Mouse (Mus musculus) E14TG2a.4 (cell line): Measurements from ENCODE around the gene Klhl21.

Experiments used
- H3K27me3 ChIP-seq: 2 replicates; pipeline ENCODE4 v1.6.1; 2014; ENCODE audit warnings: low read length, control low read depth; ENCODE audit not compliant: insufficient read depth
- H3K36me3 ChIP-seq: 2 replicates; pipeline ENCODE4 v1.6.1; 2014; ENCODE audit warnings: low read length, control low read depth; ENCODE audit not compliant: insufficient read depth
- H3K4me1 ChIP-seq: replicated peaks from 2 replicates; pipeline ENCODE4 v1.6.1; 2014; ENCODE audit warnings: low read depth, low read length, control low read depth
- H3K4me3 ChIP-seq: replicated peaks from 2 replicates; pipeline ENCODE4 v1.5.1; 2014; ENCODE audit warnings: mild to moderate bottlenecking, low read length
- H3K9me3 ChIP-seq: 2 replicates; pipeline ENCODE4 v1.6.1; 2014; ENCODE audit warnings: low read length, control low read depth
- CTCF ChIP-seq: conservative IDR thresholded peaks from 2 replicates; pipeline ENCODE4 v1.5.1; 2014; ENCODE audit warnings: low read length
- NANOG ChIP-seq: IDR thresholded peaks from 2 replicates; pipeline ENCODE4 v1.6.1; 2014; ENCODE audit warnings: borderline replicate concordance, low read length, mixed read lengths
- POU5F1 ChIP-seq: IDR thresholded peaks from 2 replicates; pipeline ENCODE4 v1.6.1; 2014; ENCODE audit warnings: low read length, borderline replicate concordance

Gene Klhl21

GRCm38 (mm10) chr4:151993035-151993434 is 15.6 kb upstream of the Klhl21 start:
- Histone ChIP-seq H3K4me1 (peaks cover 75% of the 10 kb centered on the region), H3K36me3 (peaks cover 50% of the 10 kb centered on the region), H3K4me3 (no peak overlapping the region), H3K9me3 (no peaks in the 10 kb centered on the region), H3K27me3 (peaks cover 33% of the 10 kb centered on the region)
- TF ChIP-seq NANOG (no peak), CTCF (no peak), POU5F1 (no peak)

GRCm38 (mm10) chr4:151994228-151995171 is 14.1 kb upstream of the Klhl21 start:
- TF ChIP-seq NANOG: no peak
- no peak for TF ChIP-seq POU5F1
- no peak for TF ChIP-seq CTCF
- Histone ChIP-seq H3K4me3 (peak overlapping the region; percentile 97), H3K36me3 (peaks cover 45% of the 10 kb centered on the region), H3K4me1 (peaks cover 77% of the 10 kb centered on the region), H3K9me3 (no peaks in the 10 kb centered on the region), H3K27me3 (peaks cover 38% of the 10 kb centered on the region)

- Histone ChIP-seq H3K4me1 (peaks cover 77% of the 10 kb centered on the region), H3K27me3 (peaks cover 38% of the 10 kb centered on the region), H3K4me3 (peak overlapping the region; percentile 97), H3K36me3 (peaks cover 34% of the 10 kb centered on the region), H3K9me3 (no peaks in the 10 kb centered on the region)
- no peak for TF ChIP-seq CTCF
- TF ChIP-seq NANOG: no peak
- no peak for TF ChIP-seq POU5F1
Measured at GRCm38 (mm10) chr4:151995371-151996172, 13.0 kb upstream of the Klhl21 start.

GRCm38 (mm10) chr4:151996173-151996950 is 12.2 kb upstream of the Klhl21 start, which contains the start of gene Phf13:
TSS of gene Phf13 (minus strand) at chr4:151996258.
- Histone ChIP-seq H3K4me3 (peak within 1 kb of the TSS; percentile 97), H3K9me3 (no peaks in the 10 kb centered on the region), H3K27me3 (peaks cover 38% of the 10 kb centered on the region), H3K36me3 (peaks cover 26% of the 10 kb centered on the region), H3K4me1 (peaks cover 73% of the 10 kb centered on the region)
- TF ChIP-seq NANOG: no peak

GRCm38 (mm10) chr4:151996951-151997222 is 11.7 kb upstream of the Klhl21 start:
- Histone ChIP-seq H3K9me3 (no peaks in the 10 kb centered on the region), H3K4me1 (peaks cover 68% of the 10 kb centered on the region), H3K27me3 (peaks cover 38% of the 10 kb centered on the region), H3K36me3 (peaks cover 21% of the 10 kb centered on the region), H3K4me3 (peak overlapping the region; percentile 86)
- TF ChIP-seq NANOG (no peak), POU5F1 (no peak), CTCF (no peak)

GRCm38 (mm10) chr4:151997701-151998100 is 10.9 kb upstream of the Klhl21 start:
- TF ChIP-seq NANOG: no peak
- peaks cover 38% of the 10 kb centered on the region for H3K27me3 ChIP-seq
- peaks cover 60% of the 10 kb centered on the region for H3K4me1 ChIP-seq
- H3K4me3 ChIP-seq: no peak overlapping the region
- H3K36me3 ChIP-seq: peaks cover 13% of the 10 kb centered on the region
- H3K9me3 ChIP-seq: no peaks in the 10 kb centered on the region

- Histone ChIP-seq H3K4me3 (0 out of 2 replicates have a peak overlapping the region, but pooled peaks have one; percentile 24), H3K4me1 (peaks cover 44% of the 10 kb centered on the region), H3K36me3 (no peaks in the 10 kb centered on the region), H3K9me3 (no peaks in the 10 kb centered on the region), H3K27me3 (peaks cover 24% of the 10 kb centered on the region)
- TF ChIP-seq CTCF: no peak
Measured at GRCm38 (mm10) chr4:151999481-151999880, 9.1 kb upstream of the Klhl21 start.

- Histone ChIP-seq H3K4me1 (peaks cover 53% of the 10 kb centered on the region), H3K36me3 (no peaks in the 10 kb centered on the region), H3K9me3 (no peaks in the 10 kb centered on the region), H3K4me3 (no peak overlapping the region), H3K27me3 (peaks cover 19% of the 10 kb centered on the region)
- TF ChIP-seq NANOG (no peak), CTCF (no peak), POU5F1 (no peak)
Measured at GRCm38 (mm10) chr4:152000906-152001305, 7.7 kb upstream of the Klhl21 start.
